Mouse (Mus musculus) 416B (cell line): ENCODE data around the gene Crygd.
"Not testable (repeated sequence)": the region's sequence is repeated elsewhere in the genome, so short reads cannot be mapped to it uniquely, and the experiment has no call there.

Experiments
- DNase-seq: peaks from one replicate; pipeline ENCODE4 v3.0.0; 2011; ENCODE audit warnings: low read depth

Crygd gene

DNA sequence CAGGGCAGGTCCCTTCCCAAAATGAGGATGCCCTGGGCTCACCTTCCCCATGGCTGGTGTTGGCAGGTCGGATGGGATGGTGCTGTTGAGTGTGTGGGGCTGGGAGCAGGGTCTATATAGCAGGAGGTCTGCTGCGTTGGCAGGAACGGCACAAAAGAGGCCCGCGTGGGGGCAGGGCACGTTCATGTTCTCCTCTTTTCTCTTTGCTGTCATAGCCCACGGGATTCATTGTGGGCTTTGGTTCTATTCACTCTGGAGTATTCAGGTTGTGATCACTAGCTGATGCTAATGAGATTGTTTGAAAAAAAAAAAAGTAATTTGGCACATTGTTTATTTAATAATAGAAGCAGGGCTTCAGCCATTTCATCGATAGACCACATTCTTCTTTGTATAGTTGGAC, at the start of gene Crygd:
Gene Crygd, minus strand, starts transcription at position 101 of the 400 bp plus-strand sequence.
- DNase-seq, result no peak

DNA sequence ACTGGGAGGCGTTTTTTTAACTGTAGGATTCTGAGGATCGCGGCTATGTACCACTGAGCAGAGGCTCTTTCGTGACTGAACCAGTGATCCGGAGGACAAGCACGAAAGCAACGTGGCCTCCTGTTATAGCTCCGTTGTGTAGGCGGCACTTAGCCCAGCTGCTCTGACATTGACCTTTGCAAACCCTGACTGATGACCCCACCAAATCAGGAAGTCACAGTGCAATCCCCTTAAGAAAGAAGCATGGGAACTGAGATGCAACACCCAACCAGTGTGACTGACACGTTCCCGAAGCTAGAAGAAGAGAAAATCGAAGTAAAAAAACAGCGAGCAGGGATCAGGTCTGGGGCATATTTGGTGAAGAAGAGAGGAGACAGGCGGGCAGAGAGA, 49.5 kb upstream of the Crygd start:
- peak; percentile 60 for DNase-seq

DNA sequence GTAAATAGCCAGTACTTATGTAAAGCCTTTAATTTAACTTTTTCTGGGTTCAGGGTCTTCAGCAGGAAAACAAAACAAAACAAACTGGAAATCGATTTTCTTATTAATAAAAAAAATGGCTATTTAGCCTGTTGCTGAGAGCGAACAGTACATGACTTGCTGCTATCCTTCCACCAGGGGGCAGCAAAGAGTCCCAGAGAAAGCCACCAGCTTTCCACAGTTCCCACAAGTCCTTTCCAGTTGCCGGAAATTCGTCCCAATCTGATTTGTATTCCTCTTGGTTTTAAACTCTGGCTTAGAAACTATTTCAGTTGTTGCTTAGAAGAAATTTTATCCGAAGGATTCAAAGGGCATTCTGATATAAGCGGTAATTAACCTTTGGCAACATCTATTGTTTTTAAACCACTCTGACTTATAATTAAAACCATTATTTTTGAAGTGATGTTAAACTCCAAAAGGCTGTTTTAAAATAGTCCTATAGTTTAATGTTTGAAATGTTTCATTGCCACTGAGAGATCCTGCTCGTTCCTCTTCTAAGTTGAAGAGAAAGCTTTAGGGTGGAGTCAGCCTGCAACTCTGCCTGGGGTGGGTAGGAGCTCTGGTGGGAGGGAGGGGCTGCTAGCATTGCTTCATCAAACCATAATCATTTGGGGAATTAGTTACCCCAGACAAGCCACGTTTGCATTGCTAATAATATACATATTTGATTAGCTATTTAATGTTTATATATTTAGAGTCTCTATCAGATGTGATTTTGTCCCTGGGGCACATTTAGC, 49.0 kb upstream of the Crygd start:
- peak; percentile 84 for DNase-seq

DNA sequence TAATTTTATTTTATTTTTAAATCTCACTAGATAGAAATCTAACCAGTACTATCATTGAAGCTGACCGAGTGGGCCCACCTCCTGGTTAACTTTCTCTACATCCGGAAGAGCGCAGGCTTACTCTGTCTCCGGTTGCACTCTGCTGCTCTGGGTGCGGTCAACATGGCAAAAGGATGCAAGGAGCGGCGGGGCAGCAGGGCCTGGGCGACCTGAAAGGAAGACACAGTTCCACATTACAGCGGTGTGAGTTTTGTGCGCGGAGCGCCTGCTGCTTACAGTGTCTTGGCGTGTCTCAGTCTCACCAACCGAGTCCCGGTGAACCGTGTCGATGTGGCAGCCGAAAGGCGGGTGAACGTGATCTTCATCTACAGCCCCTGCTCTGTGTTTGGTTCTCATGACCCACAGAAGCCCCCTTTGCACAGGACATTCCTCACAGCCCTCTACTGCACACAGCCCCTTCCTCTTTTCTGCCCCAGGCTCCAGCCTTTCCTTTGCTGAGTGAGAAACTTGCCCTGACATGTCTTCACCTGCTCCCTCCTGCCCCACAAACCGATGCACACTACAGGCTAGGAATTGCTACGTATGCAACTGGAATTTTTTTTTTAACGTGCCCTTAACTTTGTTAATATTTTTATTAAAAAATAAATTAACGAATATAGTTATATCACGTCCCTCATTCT, 46.6 kb upstream of the Crygd start:
- DNase-seq, result no peak

DNA sequence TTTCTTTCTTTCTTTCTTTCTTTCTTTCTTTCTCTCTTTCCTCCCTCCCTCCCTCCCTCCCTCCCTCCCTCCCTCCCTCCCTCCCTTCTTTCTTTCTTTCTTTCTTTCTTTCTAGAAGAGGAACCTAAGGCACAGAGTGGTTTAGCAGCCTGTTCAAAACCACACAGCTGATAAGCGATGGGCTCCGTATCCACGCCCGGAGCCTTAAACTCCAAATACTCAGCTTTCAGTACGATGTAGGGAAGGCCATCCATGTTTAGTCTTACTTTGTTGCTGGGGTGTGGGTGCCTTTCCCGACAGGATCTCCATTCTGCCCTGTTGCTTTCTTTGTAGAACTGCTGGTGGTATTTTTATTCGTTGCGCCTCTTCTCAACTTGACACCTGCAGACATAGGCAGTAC, 45.9 kb upstream of the Crygd start:
- DNase-seq, result no peak

DNA sequence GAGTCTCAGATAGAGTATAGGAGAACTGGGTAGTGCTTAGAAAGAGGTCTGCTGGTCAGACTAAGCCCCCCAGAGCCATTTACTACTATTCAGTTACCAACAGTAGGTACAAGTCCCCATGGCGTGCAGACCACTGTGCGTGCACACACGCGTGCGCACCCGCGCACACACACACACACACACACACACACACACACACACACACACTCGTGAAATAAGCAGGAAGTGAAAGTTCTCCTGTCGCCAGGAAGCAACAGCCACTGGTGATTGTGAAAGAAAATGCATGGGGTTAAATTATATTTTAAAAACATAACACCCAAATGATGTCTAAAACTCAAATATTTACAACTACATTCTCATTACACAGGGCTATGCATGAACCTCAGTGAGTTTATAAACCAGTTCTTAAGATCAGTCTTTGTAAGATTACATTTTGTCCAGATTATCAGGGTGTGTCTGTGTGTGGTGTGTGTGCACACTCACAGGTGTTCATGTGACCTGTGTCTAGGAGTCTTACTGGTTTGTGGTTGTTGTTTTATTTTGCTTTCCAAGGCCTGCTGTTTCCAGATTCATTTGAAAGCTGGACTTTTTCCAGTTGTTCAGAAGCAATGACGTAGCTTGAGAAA, 44.5 kb upstream of the Crygd start:
- DNase-seq, result peak; percentile 52

DNA sequence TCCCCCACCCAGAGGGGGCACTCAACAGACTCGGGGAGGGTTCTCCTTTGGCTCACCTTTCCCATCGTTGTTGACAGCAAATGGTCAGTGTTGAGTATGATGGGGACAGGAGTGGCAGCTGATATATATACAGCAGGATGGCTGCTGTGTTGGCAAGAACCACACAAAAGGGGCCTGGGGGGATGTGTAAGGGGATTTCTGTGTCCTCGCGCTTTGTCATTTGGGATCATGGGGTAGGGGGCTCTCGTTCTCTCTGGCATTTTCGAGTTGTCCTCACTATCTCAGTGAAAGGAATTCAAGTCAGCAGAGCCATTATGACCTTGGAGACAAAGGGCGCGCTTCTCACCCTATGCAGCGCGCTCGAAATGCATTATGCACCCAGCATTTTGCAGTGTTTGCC, 40.0 kb upstream of the Crygd start, which contains the start of gene Cryga:
Gene Cryga, minus strand, starts transcription at position 101 of the 400 bp plus-strand sequence.
- no peak for DNase-seq

DNA sequence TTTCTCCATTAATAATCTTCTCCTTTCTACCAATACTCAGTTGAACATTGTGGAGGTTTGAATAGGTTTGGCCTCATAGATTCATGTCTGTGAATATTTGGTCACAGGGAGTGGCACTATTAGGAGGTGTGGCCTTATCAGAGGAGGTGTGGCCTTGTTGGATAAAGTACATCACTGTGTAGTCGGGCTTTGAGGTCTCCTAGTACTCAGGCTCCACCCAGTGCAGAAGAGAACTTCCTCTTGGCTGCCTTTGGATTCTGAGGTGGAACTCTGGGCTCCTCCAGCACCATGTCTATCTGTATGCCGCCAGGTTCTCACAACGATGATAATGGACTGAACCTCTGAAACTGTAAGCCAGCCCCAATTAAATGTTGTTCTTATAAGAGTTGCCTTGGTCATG, 33.7 kb upstream of the Crygd start:
- DNase-seq, result no peak

DNA sequence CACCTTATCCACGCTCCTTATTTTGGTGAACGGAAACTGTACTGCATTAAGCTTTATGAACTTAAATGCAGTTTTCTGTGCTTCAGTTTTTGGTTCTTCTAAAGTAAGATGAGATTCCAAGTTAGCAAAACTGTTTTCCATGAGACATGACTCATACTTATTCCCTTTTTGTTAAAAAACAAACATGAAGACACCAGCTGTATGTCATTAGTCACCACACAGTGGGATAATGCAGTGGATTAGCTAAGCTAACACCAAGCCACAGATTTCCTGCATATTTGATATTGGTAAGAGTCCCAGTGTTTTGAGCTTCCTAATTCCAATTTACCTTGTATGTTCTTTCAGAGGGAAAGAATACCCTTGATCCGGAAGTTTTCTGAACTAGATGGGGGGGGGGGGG, 28.3 kb upstream of the Crygd start:
- peak; percentile 64 for DNase-seq

DNA sequence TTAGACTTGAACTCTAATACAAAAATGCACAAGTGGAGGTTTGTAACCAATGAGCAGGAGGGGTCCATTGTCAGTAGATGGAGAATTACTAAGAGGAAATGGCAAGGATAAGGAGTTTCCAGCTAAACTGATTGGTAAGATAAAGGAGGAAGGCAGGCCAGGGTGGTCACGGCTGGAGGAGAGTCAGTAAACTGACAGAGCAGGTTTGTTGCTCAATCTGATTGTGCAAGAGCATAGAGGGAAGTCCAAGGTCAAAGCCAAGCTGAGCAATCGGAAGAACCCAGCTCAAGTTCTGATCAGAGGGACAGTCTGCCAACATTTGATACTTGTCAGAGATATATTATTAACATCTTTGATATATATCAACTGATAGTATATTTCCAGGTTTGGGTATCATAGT, 27.1 kb upstream of the Crygd start:
- DNase-seq, result peak; percentile 95

DNA sequence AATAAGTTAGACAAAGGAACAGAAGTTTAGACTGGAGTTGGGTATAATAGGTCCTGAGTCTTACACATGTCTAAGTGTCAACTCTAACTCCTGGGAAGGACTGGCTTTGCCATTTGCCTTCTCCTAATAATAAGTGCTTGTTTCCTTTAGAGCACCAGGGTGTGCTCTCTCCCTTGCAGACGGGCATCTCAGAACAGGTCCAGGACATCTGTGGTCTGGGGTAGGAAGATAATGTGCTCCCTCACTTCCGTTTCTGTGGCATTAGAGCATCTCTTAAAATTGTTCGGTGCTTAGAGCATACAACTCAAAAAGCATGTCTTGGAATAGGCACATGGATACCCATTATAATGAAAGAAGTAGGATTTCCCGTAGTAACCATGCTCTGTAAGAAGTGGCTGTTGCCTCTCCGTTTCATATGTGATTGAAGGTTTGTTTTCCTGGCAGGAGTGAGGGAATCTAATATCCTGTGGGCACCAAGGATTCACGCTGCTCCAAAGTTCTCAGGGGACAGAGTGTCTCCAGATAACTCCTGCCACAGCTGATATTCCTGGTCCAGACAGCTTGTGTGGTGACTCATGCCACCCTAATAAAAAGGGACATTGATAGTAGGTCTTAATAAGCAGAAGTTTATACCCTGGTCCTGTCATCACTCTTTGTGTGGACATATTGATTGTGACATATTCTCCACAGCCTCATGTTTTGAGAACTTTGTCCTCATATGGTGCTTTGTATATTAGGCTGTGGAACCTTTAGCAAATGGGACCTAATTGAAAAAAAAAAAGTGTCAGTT, 25.5 kb upstream of the Crygd start:
- peak; percentile 86 for DNase-seq

DNA sequence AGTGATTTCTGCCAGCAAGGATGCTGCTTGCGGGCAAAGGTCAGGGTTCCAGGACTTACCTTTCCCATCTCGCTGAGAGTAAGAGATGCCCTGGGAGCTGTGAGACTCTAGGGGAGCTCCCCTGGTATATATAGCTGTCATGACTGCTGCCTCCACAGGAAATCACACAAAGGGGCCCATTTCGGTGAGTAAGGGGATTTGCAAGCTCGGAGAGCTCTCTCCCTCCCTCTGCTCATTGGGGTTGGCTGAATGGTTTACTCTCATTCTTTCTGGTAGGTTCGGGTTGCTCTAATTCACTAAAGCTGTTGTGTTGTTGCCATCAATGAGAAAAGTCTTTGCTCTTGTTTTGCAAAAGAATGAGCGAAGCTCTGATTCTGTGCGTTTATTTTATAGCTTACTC, 18.9 kb upstream of the Crygd start, which contains the start of gene Crygb:
Gene Crygb, minus strand, starts transcription at position 101 of the 400 bp plus-strand sequence.
- no peak for DNase-seq

DNA sequence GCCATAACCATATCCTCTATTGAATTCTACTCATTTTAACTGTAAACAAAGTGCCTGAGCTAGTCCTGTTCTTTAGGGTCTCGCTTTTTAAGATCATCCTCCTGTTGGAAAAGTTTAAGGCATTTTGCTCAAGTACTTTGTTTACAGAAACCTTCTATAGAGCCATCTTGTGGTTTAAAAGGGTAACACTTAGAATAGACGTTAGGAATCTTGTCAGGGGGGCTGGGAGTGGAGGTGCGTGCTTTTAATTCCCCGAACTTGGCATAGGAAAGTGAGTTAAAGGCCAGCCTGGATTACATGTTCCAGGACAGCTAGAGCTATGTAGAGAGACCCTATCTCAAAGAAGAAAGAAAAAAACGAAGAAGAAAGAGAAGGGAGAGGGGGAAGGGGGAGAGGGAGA, 12.4 kb upstream of the Crygd start:
- peak; percentile 40 for DNase-seq

DNA sequence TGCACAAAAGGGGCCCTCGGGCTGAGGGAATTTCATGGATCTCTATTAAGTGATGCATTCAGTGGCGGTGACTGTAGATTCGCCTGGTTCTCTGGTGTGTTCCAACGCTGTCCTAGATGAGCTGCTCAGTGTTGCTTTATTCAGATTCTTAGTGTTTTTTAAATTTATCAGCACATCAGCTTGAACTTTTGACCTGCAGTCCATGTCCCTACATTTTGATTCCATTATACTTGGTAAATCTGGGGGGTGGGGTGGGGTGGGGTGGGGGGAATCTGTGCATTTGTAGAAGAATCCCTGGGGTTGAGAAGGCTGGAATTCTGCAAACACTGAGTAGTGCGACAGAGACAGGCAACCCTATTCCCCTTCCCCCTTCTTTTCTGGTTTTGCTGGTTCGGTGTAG, 10.3 kb upstream of the Crygd start, which contains the start of gene Crygc:
Gene Crygc, minus strand, starts transcription at position 101 of the 400 bp plus-strand sequence.
- no peak for DNase-seq

DNA sequence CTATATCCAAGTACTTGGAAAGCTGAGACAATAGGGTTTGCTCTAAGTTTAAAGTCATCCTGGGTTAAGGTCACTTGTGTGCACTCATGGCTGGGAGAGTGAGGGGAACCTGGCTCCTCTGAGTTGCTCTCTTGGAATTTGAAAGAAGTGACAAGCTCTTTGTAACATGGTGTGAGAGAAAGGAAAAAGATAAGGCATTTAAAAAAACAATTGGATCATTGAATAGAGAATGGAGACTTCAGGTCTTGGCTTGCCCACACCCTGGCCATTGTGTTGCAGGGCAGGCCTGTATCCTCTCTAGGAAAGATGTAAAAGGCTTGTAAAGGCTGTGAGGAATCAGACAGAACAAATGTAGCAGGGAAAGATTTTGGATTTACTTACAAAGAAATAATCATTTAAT, 4.6 kb upstream of the Crygd start:
- DNase-seq, result no peak

DNA sequence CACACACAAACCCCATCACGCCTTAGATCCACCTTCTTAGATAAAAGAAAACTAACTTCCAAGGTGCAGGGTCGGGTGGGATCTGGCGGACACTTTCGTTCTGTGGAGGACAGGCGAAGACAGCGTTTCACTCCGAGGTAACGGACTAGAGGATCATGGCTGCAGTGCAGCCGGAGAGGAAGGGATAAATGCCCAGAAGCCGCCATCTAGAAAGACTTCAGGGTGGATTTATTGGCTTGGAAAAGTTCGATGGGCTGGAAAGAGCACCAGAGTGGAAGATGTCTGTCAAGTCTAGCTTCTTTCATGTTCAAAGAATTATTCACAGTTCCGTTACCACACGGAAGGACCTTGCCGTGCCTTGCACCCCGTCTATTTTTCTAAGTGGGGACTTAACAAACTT, 949 bp upstream of the Crygd start:
- no peak for DNase-seq

DNA sequence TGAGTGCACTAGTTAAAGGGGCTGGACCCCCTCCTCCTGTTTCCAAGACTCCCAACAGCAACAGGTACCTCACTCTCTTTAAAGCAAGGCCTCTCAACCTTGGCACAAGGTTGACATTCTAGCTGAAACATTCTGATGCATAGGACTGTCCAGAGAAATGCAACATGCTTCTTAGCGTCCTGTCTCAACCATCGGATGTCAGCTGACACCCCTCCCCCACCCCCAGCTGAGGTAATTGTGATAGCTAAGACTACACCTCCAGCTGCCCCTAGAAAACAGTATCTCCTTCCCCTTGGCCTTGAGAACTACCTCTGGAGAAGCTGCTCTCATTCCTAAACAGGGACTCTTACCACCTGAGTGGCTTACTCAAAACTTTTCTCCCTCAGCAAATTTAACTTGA, 11.1 kb downstream of the Crygd start:
- DNase-seq, result no peak

DNA sequence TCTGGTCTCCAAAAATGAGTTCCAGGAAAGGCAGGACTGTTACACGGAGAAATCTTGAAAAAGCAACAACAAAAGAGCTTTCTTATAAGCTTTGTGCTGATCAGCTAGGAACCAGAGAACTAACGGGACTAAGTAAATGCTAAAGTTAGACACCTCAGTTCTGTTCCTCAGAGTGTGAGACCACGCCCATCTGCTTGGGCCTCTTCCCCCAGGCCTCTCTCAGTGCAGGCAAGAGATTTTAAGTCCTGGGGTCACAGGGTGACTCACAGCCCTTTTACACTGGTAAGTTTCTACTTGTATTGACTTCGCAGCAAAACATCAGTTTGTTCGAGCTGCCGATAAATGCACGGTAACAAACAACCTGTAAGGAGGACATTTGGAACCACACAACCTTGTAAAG, 11.6 kb downstream of the Crygd start:
- DNase-seq, result no peak

DNA sequence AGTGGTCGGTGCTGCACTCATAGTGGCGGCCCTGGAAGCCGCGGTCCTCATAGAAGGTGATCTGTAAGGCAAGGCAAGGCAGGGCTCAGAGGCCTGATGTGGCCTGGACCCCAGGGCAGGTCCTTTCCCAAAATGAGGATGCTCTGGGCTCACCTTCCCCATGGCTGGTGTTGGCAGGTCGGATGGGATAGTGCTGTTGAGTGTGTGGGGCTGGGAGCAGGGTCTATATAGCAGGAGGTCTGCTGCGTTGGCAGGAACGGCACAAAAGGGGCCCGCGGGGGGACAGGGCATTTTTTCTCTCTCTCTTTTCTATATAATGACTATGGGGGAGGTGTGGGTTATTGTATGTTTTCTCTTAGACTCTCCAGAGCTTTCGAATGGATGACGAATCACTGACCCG, 12.3 kb downstream of the Crygd start, which contains the start of gene Cryge:
Gene Cryge, minus strand, starts transcription at position 198 of the 400 bp plus-strand sequence.
- DNase-seq, result not testable (repeated sequence)

DNA sequence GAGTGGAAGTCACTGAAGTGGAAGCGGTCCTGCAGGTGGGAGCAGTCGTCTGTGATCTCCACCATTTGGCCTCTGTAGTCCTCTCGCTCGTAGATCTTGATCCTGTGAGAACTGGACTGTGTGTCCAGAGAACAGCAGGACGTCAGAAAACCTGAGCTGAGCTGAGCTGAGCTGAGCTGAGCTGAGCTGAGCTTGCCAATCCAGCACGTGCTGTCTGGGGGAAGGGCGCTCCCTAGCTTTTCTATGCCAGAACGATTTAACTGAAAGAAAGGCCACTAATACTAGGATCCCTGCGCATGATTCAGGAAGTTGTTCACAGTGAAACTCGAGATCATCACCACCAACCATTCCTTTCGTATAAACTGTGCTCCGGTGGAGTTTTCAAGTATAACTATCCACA, 14.5 kb downstream of the Crygd start:
- no peak for DNase-seq

DNA sequence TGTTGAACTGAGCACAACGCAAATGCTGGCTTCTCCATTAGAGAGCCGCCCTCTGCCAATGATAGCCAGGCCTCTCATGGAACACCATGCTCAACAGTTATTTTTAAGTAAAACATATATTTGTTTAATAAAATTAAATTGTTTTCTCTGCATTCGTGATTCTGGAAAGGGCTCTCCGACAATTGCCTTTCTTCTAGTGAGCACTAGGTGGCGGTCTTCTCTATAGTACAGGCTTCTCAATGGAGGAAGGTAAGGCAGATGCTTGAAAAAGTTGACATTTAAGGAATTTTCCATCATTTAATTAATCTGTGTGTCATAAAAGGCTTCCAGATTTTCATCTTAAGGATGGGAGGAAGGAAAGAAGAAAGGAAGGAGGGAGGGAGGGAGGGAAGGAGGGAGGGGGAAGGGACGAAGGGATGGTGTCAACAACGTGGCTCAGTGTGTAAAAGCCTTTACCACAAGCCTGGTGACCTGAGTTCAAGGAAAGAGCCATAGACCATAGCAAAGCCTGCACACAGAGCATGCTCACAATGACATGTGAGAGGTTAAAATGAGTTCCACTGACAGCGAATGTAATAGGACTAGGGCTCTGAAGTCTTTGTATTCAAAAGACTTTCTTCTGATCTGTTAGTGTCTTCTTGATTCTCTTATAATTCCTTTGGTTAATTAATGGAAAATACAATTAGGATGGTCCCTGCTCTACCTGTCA, 16.7 kb downstream of the Crygd start:
- peak; percentile 69 for DNase-seq
